Mouse (Mus musculus) spleen, postnatal 0 days (tissue): ENCODE results near the gene Cnr2. TPM values are rescaled to one million over a fixed set of nuclear protein-coding genes. Genes with fewer than 3 reads are reported as not detected.

Experiments
- polyA plus RNA-seq: library from polyadenylated mRNA; unstranded; fragments of >200 nt; fragmentation: Nextera tagmentation; extraction: Ambion mirVana; gene quantifications from 2 replicates; pipeline ENCODE4 v1.2.1, GENCODE M21; 2015

Gene Cnr2
- 5.4 and 6.6 TPM in 2 replicates for polyA plus RNA-seq

DNA sequence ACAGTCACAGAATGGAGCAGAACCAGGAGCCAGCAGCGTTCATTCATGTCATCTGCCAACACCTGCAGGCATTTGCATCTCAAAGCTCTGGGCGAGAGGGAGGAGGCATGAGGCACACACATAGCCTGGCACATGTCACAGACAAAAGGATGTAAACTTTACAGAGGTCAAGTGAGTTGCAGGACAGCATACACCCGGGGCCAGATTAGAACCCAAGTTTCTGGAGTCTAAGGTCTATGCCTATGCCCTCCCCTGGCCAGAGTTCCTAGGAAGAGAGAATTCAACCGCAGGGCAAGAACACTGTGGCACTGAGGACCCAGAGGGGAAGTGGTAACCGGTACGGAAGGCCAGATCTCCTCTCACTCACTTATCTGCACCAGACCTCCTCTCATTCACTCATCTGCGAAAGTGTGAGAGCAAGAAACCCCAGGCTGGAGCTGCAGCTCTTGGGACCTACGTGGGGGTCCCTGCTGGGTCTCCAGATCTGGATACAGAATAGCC lies at the start of gene Cnr2:
TSS of gene Cnr2 (plus strand) at position 324 of the 501 bp plus-strand sequence.

GRCm38 (mm10) chr4:135855536-135856222 lies 39.5 kb upstream of the Cnr2 start, which contains the start of gene Srsf10:
Gene Srsf10, plus strand, starts transcription at chr4:135855747.

DNA sequence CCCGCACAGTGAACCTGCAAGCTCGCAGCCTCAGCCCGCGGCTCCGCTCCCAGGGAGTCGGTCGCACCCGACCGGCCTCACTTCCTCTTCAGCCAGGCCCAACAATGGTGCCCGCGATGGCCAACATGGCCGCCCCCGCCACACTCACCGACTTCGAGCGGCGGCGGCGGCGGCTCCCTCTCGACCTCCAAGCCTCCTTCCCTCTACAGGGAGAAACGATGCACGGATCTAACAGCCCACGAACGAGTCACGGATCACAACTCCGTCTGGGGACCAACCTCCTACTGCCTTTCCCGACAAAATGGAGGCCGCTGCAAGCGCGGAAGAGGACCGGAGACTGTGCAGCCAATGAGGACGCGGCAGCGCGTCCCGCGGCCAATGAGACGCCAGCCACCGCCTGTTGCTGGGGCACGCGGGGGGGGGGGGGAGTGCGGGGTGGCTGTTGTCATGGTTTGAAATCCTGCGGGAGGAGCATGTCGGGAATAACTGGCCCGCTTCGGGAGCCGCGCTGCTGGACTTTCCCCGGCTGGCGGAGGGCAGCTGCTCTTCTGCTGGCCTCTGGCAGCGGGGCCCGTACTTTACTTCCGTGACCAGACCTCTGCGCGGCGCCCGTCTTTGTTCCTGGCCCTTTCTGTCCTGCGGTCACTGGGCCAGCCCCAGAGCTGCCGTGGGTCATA lies 21.5 kb upstream of the Cnr2 start, which contains the start of gene Pnrc2:
TSS of gene Pnrc2 (minus strand) at position 325 of the 677 bp plus-strand sequence.

GRCm38 (mm10) chr4:135920304-135921241 lies 25.4 kb downstream of the Cnr2 start, which contains the start of gene Fuca1:
Gene Fuca1, plus strand, starts transcription at chr4:135920735.

GRCm38 (mm10) chr4:135946278-135946658 lies 51.1 kb downstream of the Cnr2 start, which contains the start of gene Hmgcl:
Gene Hmgcl, plus strand, starts transcription at chr4:135946448.

GRCm38 (mm10) chr4:135963457-135964193 lies 68.4 kb downstream of the Cnr2 start, which contains the start of gene Gale:
Gene Gale, plus strand, starts transcription at chr4:135963727.

Other genes with a start within 250 kb of the Cnr2 start
- 1.0 and 1.4 TPM in 2 replicates for gene Ifnlr1, start 209.1 kb upstream of the Cnr2 start, polyA plus RNA-seq
- gene Il22ra1, start 167.2 kb upstream of the Cnr2 start, polyA plus RNA-seq: 0.07 TPM in 1 of 2 replicates, not detected in the other
- 0.25 and 0.33 TPM in 2 replicates for gene Myom3, start 135.7 kb upstream of the Cnr2 start, polyA plus RNA-seq
- 169 and 170 TPM in 2 replicates for gene Srsf10, start 39.6 kb upstream of the Cnr2 start, polyA plus RNA-seq
- gene Pnrc2, start 21.5 kb upstream of the Cnr2 start, polyA plus RNA-seq: 102 and 106 TPM in 2 replicates
- 51.0 and 58.0 TPM in 2 replicates for gene Fuca1, start 25.3 kb downstream of the Cnr2 start, polyA plus RNA-seq
- gene Hmgcl, start 51.1 kb downstream of the Cnr2 start, polyA plus RNA-seq: 77.9 and 85.9 TPM in 2 replicates
- 15.1 and 15.9 TPM in 2 replicates for gene Gale, start 68.3 kb downstream of the Cnr2 start, polyA plus RNA-seq
- gene Lypla2, start 77.2 kb downstream of the Cnr2 start, polyA plus RNA-seq: 68.9 and 77.7 TPM in 2 replicates
- 76.7 and 90.0 TPM in 2 replicates for gene Pithd1, start 91.9 kb downstream of the Cnr2 start, polyA plus RNA-seq
- 22.0 and 23.2 TPM in 2 replicates for gene Eloa, start 126.4 kb downstream of the Cnr2 start, polyA plus RNA-seq
- gene Rpl11, start 158.0 kb downstream of the Cnr2 start, polyA plus RNA-seq: 401 and 421 TPM in 2 replicates
- gene Id3, start 248.1 kb downstream of the Cnr2 start, polyA plus RNA-seq: 107 and 143 TPM in 2 replicates